Mouse (Mus musculus) bone marrow macrophage, adult 2 months (primary cell): ENCODE data around the gene Cenpb.

Source experiments
- CTCF ChIP-seq: IDR thresholded peaks from 2 replicates; pipeline ENCODE4 v1.5.1; 2012; ENCODE audit warnings: low read depth, mild to moderate bottlenecking, low read length, moderate library complexity
- POLR2A ChIP-seq: IDR thresholded peaks from 2 replicates; pipeline ENCODE4 v1.6.1; 2012; ENCODE audit warnings: mild to moderate bottlenecking, low read depth, low read length, borderline replicate concordance

DNA sequence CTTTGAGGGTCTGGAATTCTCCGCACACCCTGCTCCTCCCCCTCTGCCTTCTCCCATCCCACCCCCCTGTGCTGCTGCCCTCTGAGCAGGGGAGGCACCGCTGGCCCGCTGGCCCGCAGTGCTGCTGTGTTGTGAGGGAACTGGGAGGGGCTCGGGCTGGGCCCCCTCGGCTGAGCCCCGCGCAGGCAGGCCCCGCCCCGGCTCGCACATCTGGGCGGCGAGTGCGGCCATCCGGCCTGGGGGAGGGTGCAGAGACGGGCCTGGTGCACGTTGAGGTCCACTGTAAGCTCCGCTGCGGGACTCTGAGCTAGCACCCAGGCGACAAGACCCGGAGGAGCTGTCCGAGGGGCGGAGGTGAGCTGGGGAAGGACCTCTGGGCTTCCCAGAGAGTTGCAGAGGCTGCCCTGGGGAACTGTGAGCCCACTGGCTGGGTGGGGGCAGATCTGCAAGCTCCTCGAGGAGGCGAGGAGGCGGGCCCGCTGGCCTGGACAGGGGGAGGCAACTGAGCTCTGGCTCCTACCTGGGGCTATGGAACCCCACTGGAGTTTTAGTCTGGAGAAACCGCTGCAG lies 52.6 kb downstream of the Cenpb start, which contains the start of gene Hspa12b:
- no peak for TF ChIP-seq CTCF
- no peak for TF ChIP-seq POLR2A
